Comparison of ENCODE assay signal across 18 mouse cellular contexts in the genomic region with DNA sequence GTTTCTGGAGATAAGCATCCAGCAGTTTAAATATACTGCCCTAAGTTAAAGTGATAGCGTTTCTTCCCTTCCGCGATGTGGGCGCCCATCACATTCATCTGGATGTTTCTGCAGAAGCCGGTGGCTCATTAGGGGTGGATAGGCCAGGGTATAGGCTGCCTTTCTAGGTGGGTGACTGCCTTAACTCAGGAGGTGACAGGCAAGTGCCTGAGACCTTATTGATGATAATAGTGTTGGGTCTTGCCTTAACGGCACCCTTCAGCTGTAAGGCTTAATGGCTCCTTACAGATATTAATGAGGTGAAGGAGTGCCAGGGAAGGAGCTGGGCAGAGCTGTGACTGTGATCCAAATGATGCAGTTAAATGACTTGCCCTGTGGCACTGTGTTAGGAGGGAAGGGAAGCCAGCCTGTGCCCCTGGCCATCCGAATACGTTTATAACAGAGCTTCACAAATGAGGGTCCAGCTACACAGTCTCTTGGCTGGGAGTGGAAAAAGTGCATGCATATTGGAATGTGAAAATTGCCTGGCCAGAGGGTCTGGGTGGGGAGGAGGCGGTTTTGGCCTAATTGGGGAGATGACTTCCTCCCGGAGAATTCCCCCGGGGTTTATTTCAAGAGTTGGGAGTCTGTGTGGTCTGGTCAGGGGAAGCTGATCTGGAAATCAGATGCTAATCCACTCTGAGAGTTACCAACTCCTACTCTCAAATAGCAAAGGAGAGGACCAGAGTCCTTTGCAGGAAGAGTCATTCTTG.
A peak's percentile ranks its signal among the peaks of the same experiment; 100 is the strongest.
DNase-seq lines count a peak whose midpoint lies in the region; ATAC-seq lines count a peak whose summit lies in the region.
"Had no signal": no experiment of that assay in that cellular context is flagged by ENCODE, and none has a peak within 500 bp of the region (broad histone marks: within the 10 kb centered on the region; RNA-seq: fewer than 3 reads in every experiment).

No protein-coding gene starts in this region.

- H3K4me2 ChIP-seq in kidney, embryonic 16.5 days (replicated peaks; ENCODE audit: low read depth, low read length), result no peak overlapping the region
- H3K4me2 ChIP-seq: forebrain, embryonic 13.5 days; liver, embryonic 15.5 days; stomach, embryonic 15.5 days had no signal

- peak; percentile 23 for DNase-seq in kidney, postnatal 14 days
- DNase-seq in embryonic facial prominence, embryonic 10.5 days (ENCODE audit: low spot score), result peak; percentile 54
- DNase-seq in limb, embryonic 10.5 days (ENCODE audit: low spot score), result peak; percentile 44
- peak; percentile 44 for DNase-seq in retina, postnatal 1 day
- DNase-seq in cerebellum, postnatal 25 days, result no peak
- no peak for DNase-seq in right cerebral cortex, adult 18-20 months
- DNase-seq: cerebellum, postnatal 36 days; left cerebral cortex, postnatal 4 days; lung, postnatal 14 days; spleen, adult 18-20 months; thymus, adult 2 months had no signal

- H3K27me3 ChIP-seq in kidney, embryonic 16.5 days (ENCODE audit: insufficient read depth, low read length), result peaks cover 4% of the 10 kb centered on the region; the same call in 1 of the 2 replicates
- peaks cover 9% of the 10 kb centered on the region for H3K27me3 ChIP-seq in embryonic facial prominence, embryonic 10.5 days (replicated peaks; ENCODE audit: low read depth, poor library complexity, severe bottlenecking)
- H3K27me3 ChIP-seq in limb, embryonic 10.5 days (ENCODE audit: low read depth, poor library complexity, severe bottlenecking), result peaks cover 12% of the 10 kb centered on the region
- H3K27me3 ChIP-seq: stomach, embryonic 15.5 days had no signal

- H3K9me3 ChIP-seq in kidney, embryonic 16.5 days (ENCODE audit: low read length), result peaks cover 4% of the 10 kb centered on the region; the same call in 1 of the 2 replicates
- H3K9me3 ChIP-seq in embryonic facial prominence, embryonic 10.5 days, result no peaks in the 10 kb centered on the region
- no peaks in the 10 kb centered on the region for H3K9me3 ChIP-seq in limb, embryonic 10.5 days (replicated peaks)
- H3K9me3 ChIP-seq: forebrain, embryonic 13.5 days; liver, embryonic 15.5 days; stomach, embryonic 15.5 days had no signal

- no peak; the same call in 1 of the 2 replicates for ATAC-seq in kidney, embryonic 16.5 days (ENCODE audit: low FRiP score, low TSS enrichment)
- ATAC-seq: forebrain, embryonic 13.5 days; inflammation-experienced regulatory T-cells, adult 6 months had no signal

- WGBS in kidney, embryonic 16.5 days, result 57% methylated on average over 11 of the region's 11 CpGs
- WGBS in embryonic facial prominence, embryonic 10.5 days, result 56% methylated on average over 11 of the region's 11 CpGs
- 55% methylated on average over 11 of the region's 11 CpGs for WGBS in limb, embryonic 10.5 days

- H3K4me3 ChIP-seq in kidney, embryonic 16.5 days (ENCODE audit: low read length), result no peak overlapping the region
- no peak overlapping the region for H3K4me3 ChIP-seq in embryonic facial prominence, embryonic 10.5 days
- H3K4me3 ChIP-seq in limb, embryonic 10.5 days, result no peak overlapping the region
- H3K4me3 ChIP-seq: forebrain, embryonic 13.5 days; layer of hippocampus, adult 2 months; liver, embryonic 15.5 days; megakaryocyte, embryonic 14.5 days; stomach, embryonic 15.5 days had no signal

- no peak overlapping the region for H3K9ac ChIP-seq in kidney, embryonic 16.5 days (replicated peaks; ENCODE audit: low read length)
- H3K9ac ChIP-seq: forebrain, embryonic 13.5 days; liver, embryonic 15.5 days; stomach, embryonic 15.5 days had no signal

- H3K36me3 ChIP-seq in kidney, embryonic 16.5 days (ENCODE audit: insufficient read depth, low read length), result no peaks in the 10 kb centered on the region; the same call in 1 of the 2 replicates
- no peaks in the 10 kb centered on the region for H3K36me3 ChIP-seq in embryonic facial prominence, embryonic 10.5 days (replicated peaks)
- no peaks in the 10 kb centered on the region for H3K36me3 ChIP-seq in limb, embryonic 10.5 days
- H3K36me3 ChIP-seq: liver, embryonic 15.5 days; stomach, embryonic 15.5 days had no signal

- no peak overlapping the region for H3K27ac ChIP-seq in kidney, embryonic 16.5 days (ENCODE audit: low read length)
- H3K27ac ChIP-seq in embryonic facial prominence, embryonic 10.5 days (replicated peaks), result peak overlapping the region; percentile 36; the same call in 1 of the 2 replicates
- peak overlapping the region; percentile 66 for H3K27ac ChIP-seq in limb, embryonic 10.5 days
- H3K27ac ChIP-seq: forebrain, embryonic 13.5 days; layer of hippocampus, adult 2 months; liver, embryonic 15.5 days; stomach, embryonic 15.5 days had no signal

- H3K4me1 ChIP-seq in kidney, embryonic 16.5 days (ENCODE audit: insufficient read depth, low read length), result peaks cover 15% of the 10 kb centered on the region; the same call in 1 of the 2 replicates
- peaks cover 33% of the 10 kb centered on the region for H3K4me1 ChIP-seq in embryonic facial prominence, embryonic 10.5 days
- peaks cover 39% of the 10 kb centered on the region for H3K4me1 ChIP-seq in limb, embryonic 10.5 days
- H3K4me1 ChIP-seq: forebrain, embryonic 13.5 days; liver, embryonic 15.5 days; megakaryocyte, embryonic 14.5 days; stomach, embryonic 15.5 days had no signal

Comparison
In these comparisons a context has a peak if more than half of its experiments do, and no peak if none do; other contexts are left out.
1. DNase-seq: peak in kidney, postnatal 14 days (single experiment), embryonic facial prominence, embryonic 10.5 days (single experiment), limb, embryonic 10.5 days (single experiment) and retina, postnatal 1 day (single experiment); none in cerebellum, postnatal 25 days (0 of 2) and right cerebral cortex, adult 18-20 months (single experiment).